Mouse (Mus musculus) thymus, adult 2 months (tissue): ENCODE data around the gene Mad1l1. TPM values are rescaled to one million over a fixed set of nuclear protein-coding genes. Genes with fewer than 3 reads are reported as not detected.

Experiments
- DNase-seq: peaks from one replicate; pipeline ENCODE4 v3.0.0; 2021
- H3K27ac ChIP-seq: fragments of 200-500 bp; 2 replicates; pipeline ENCODE4 v1.5.1; 2012; ENCODE audit warnings: low read length, control low read depth; ENCODE audit not compliant: control insufficient read depth, insufficient read depth
- H3K27me3 ChIP-seq: fragments of 200-500 bp; 2 replicates; pipeline ENCODE4 v1.6.1; 2012; ENCODE audit warnings: mild to moderate bottlenecking, low read length, moderate library complexity, mixed read lengths; ENCODE audit not compliant: control insufficient read depth, insufficient read depth
- H3K36me3 ChIP-seq: fragments of 200-500 bp; 2 replicates; pipeline ENCODE4 v1.6.1; 2012; ENCODE audit warnings: mild to moderate bottlenecking, low read length, moderate library complexity; ENCODE audit not compliant: control insufficient read depth, insufficient read depth
- H3K4me1 ChIP-seq: fragments of 200-500 bp; replicated peaks from 2 replicates; pipeline ENCODE4 v1.6.1; 2012; ENCODE audit warnings: low read length; ENCODE audit not compliant: control insufficient read depth, insufficient read depth
- H3K4me3 ChIP-seq: fragments of 200-500 bp; 2 replicates; pipeline ENCODE4 v1.5.1; 2012; ENCODE audit warnings: mild to moderate bottlenecking, low read length, control low read depth, moderate library complexity; ENCODE audit not compliant: control insufficient read depth, insufficient read depth
- CTCF ChIP-seq: fragments of 200-500 bp; IDR thresholded peaks from 2 replicates; pipeline ENCODE4 v1.5.1; 2012; ENCODE audit warnings: mild to moderate bottlenecking, control low read depth, low read length, moderate library complexity, borderline replicate concordance; ENCODE audit not compliant: control insufficient read depth, poor library complexity, insufficient read depth; ENCODE audit errors: extremely low read depth
- POLR2A ChIP-seq: fragments of 200-500 bp; IDR thresholded peaks from 2 replicates; pipeline ENCODE4 v1.6.1; 2012; ENCODE audit warnings: mild to moderate bottlenecking, low read length, control low read depth, moderate library complexity; ENCODE audit not compliant: control insufficient read depth, poor library complexity, insufficient read depth; ENCODE audit errors: extremely low read depth
- WGBS: fragments of 180-500 bp; shearing (Covaris S2); methylation state at CpG from one replicate; pipeline ENCODE4 v1.1.7; 2018; 5-methylcytosine and 5-hydroxymethylcytosine counted together
- polyA plus RNA-seq: library from polyadenylated mRNA; depleted of rRNA; stranded (reverse); fragments of >200 nt; gene quantifications from 2 replicates; pipeline ENCODE4 v1.2.3, GENCODE M21; 2012

Mad1l1 gene
- polyA plus RNA-seq, 1 experiment = 252 TPM

DNA sequence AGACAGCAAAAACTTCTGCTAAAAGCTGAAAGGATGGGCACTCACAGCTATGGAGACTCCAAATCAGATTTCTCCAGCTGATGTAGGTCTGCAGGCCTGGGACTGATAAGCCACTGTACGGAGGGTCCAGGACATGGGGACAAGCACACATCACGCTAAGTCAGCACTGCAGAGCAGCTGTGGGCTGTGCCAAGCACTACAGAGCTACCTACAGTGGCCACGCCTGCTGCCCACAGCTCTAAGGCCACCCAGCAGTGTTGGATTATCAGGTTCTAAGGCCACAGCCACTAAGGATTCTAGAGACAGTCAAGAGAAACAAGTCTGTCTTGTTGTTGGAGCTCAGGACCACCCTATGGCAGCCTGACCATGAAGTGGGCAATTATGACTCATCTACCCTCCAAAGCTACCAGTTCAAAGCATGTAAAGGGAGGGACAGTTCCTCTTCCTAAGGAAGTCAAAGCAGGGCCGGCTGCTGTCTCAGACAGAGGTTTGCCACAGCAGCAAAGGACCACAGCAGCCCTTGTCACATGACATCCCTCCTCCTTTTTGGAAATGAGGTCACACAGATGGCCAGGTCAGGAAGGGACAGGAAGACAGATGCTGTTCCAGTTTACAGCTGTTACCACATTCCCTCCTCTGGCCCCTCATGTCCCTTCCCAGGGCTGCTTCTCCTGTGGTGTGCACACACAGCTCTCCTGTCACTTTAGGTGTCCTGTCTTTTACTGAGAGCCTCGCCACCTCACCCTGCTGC, 56.4 kb downstream of the Mad1l1 start:
- no peaks in the 10 kb centered on the region for H3K36me3 ChIP-seq
- TF ChIP-seq POLR2A (no peak), CTCF (no peak)
- peaks cover 66% of the 10 kb centered on the region for H3K4me1 ChIP-seq
- 52% methylated on average over 5 of the region's 5 CpGs for WGBS
- no peak overlapping the region for H3K4me3 ChIP-seq
- peak; percentile 57 for DNase-seq
- H3K27ac ChIP-seq = peak overlapping the region; percentile 98
- no peaks in the 10 kb centered on the region for H3K27me3 ChIP-seq

DNA sequence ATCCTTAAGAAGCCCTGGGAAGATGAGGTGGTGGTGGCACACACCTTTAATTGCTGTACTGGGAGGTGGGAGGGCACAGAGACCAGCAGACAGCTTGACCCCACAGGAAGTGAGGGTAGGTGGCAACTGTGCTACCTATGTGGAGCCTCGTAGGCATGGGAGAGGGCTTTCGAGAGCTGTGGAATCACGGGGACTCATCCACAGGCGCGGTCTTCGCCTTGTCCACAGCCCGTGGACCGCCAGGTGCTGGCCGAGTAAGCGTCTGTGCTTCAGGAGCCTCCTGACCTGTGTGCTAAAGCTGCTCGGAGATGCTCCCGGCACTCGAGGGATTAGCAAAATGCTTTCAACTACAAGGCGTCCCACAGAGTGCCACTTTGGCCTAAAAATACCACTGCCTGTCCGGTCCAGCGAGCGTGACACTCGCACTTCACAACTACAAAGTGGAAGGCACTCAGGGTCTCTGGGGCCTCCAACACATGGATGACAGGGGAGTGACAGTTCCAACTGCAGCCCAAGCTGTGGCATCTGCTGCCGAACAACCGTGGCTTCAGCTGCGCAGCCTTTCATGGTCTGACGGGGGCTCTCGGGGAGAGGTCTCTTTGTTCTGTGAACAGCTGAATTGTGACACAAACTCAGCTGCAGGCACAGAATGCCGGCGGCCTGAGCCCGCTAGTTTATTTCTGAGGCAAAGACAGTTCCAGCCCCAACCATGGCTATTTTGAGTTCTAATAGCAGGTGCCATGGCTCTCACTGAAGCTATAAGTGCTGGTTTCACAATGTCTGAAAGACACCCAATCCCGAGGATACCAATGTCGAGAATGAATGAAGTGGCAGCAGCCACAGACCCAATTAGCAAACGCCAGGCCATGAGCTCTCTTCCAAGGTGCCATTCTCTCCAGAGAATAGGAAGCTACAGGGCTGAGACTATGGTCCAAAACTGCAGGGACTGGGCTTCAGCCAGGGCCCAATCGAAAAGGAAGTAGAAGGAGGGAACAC, 57.3 kb downstream of the Mad1l1 start:
- WGBS = 41% methylated on average over 30 of the region's 30 CpGs
- Histone ChIP-seq H3K36me3 (no peaks in the 10 kb centered on the region), H3K27ac (peak overlapping the region; percentile 98), H3K4me1 (peaks cover 63% of the 10 kb centered on the region), H3K27me3 (no peaks in the 10 kb centered on the region), H3K4me3 (peak overlapping the region; percentile 11)
- peak; percentile 83 for DNase-seq
- TF ChIP-seq POLR2A = peak; percentile 61
- TF ChIP-seq CTCF = 0 out of 2 replicates have a peak, but pooled peaks have one; percentile 50

DNA sequence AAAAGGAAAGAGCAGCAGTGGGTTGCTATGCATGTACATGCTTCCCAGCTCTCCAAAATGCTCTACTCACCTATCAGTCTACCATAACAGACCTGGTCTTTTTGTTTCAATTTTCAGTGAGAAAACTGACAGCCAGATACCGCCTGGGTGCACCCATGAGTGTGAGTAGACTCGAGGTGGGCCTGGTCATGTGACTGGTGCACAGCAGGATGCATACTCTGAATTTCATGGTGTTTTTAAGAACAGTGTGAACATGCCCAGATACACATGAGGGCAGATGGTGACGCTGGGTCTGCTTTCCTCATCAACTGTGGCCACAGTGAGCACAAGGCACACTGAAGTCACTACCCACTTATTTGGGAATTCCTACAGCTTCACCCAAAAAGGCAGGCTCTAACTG, 59.0 kb downstream of the Mad1l1 start:
- H3K27ac ChIP-seq = peak overlapping the region; percentile 98
- H3K27me3 ChIP-seq = no peaks in the 10 kb centered on the region
- DNase-seq = peak; percentile 70
- no peaks in the 10 kb centered on the region for H3K36me3 ChIP-seq
- peak overlapping the region; percentile 12; the same call in 1 of the 2 replicates for H3K4me3 ChIP-seq
- H3K4me1 ChIP-seq = peaks cover 69% of the 10 kb centered on the region
- WGBS = 37% methylated on average over 3 of the region's 3 CpGs
- TF ChIP-seq POLR2A (no peak), CTCF (no peak)

DNA sequence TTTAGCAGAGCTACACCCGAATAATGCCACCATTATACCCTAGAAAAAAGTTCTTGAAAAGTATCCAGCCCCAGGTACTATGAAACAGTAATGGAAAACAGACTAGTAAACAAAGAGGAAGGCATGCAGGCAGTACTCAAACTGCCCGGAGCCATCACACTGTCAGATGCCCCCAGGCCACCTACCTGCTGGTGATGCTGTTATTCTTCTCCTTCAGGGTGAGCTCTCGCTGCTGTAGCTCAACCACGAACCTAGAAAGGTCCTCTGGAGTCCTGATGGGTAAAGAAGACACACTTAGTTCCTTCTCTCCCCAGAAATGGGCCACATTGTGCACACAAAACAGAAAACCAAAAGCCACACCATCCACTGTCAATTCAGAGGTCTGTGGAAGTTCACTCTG, 60.0 kb downstream of the Mad1l1 start:
- Histone ChIP-seq H3K4me1 (peaks cover 74% of the 10 kb centered on the region), H3K4me3 (peak overlapping the region; percentile 52), H3K36me3 (0 out of 2 replicates have a peak, but pooled peaks cover 2% of the 10 kb centered on the region), H3K27ac (peak overlapping the region; percentile 98), H3K27me3 (no peaks in the 10 kb centered on the region)
- TF ChIP-seq CTCF (no peak), POLR2A (no peak)
- WGBS = 65% methylated on average over 4 of the region's 4 CpGs
- no peak for DNase-seq

DNA sequence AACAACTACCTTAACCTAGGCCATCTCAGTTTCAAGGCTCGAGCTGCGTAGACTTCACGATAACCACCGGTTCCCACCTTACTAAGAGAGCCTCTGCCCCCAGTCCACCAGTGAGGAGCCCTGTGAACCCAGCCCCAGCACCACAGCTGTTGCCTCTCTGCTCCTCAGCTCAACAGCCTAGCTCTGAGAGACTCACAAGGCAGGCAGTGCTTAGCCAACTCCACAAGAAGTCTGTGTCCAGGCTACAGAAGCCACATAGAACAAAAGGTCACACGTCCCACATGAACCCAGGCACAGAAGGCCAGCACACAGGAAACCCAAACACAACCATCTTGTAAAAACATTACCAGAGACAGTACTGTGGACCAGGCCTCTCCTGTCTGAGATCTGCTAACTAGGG, 62.7 kb downstream of the Mad1l1 start:
- TF ChIP-seq CTCF = no peak
- TF ChIP-seq POLR2A = no peak
- DNase-seq = no peak
- Histone ChIP-seq H3K27me3 (no peaks in the 10 kb centered on the region), H3K36me3 (0 out of 2 replicates have a peak, but pooled peaks cover 6% of the 10 kb centered on the region), H3K27ac (peak overlapping the region; percentile 80), H3K4me3 (peak overlapping the region; percentile 40), H3K4me1 (peaks cover 80% of the 10 kb centered on the region)
- WGBS = 96% methylated on average over 5 of the region's 5 CpGs

DNA sequence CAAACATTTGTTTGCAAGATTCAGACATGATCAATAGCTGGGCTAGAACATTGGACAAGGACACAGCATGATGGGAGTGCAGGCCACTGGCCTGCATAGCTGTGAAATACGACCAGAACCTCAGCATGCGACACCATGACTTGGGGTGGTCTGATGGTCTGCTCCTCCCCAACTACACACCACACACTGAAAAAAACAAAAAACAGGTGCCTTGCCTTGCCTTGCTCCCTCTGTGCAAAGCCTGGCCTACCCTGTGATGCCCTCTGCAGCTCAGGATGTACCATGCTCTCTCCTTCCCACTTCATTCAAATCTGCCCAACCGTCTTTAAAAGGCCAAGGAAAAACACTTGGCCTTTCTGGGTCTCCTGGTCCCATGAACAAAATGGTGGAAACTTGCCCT, 63.3 kb downstream of the Mad1l1 start:
- H3K4me1 ChIP-seq = peaks cover 80% of the 10 kb centered on the region
- DNase-seq = no peak
- H3K27me3 ChIP-seq = no peaks in the 10 kb centered on the region
- H3K36me3 ChIP-seq = 0 out of 2 replicates have a peak, but pooled peaks cover 6% of the 10 kb centered on the region
- peak overlapping the region; percentile 36; the same call in 1 of the 2 replicates for H3K4me3 ChIP-seq
- 64% methylated on average over 3 of the region's 3 CpGs for WGBS
- H3K27ac ChIP-seq = peak overlapping the region; percentile 80
- TF ChIP-seq CTCF (no peak), POLR2A (no peak; the same call in 1 of the 2 replicates)
